Mouse (Mus musculus) brain, embryonic 14.5 days (tissue): ENCODE data around the gene Polrmt. TPM values are rescaled to one million over a fixed set of nuclear protein-coding genes. Genes with fewer than 3 reads are reported as not detected.
A peak's percentile ranks its signal among the peaks of the same experiment; 100 is the strongest.

Experiments
- DNase-seq: peaks from one replicate; pipeline ENCODE4 v3.0.0-alpha.2; 2011; ENCODE audit warnings: low read depth
- CTCF ChIP-seq: fragments of 200-500 bp; IDR thresholded peaks from 2 replicates; pipeline ENCODE4 v1.5.1; 2012; ENCODE audit warnings: inconsistent platforms, mild to moderate bottlenecking, moderate library complexity, borderline replicate concordance; ENCODE audit not compliant: insufficient read depth, insufficient read length; ENCODE audit errors: extremely low read depth
- POLR2A ChIP-seq: fragments of 200-500 bp; IDR thresholded peaks from 2 replicates; pipeline ENCODE4 v1.6.1; 2012; ENCODE audit warnings: mild to moderate bottlenecking, inconsistent platforms, borderline replicate concordance; ENCODE audit not compliant: poor library complexity, insufficient read depth, insufficient read length, severe bottlenecking; ENCODE audit errors: extremely low read depth
- polyA plus RNA-seq: library from polyadenylated mRNA; depleted of rRNA; stranded (reverse); fragments of >200 nt; gene quantifications from 2 replicates; pipeline ENCODE4 v1.2.3, GENCODE M21; 2012

Polrmt gene
- polyA plus RNA-seq, 1 experiment = 63.0 TPM

DNA sequence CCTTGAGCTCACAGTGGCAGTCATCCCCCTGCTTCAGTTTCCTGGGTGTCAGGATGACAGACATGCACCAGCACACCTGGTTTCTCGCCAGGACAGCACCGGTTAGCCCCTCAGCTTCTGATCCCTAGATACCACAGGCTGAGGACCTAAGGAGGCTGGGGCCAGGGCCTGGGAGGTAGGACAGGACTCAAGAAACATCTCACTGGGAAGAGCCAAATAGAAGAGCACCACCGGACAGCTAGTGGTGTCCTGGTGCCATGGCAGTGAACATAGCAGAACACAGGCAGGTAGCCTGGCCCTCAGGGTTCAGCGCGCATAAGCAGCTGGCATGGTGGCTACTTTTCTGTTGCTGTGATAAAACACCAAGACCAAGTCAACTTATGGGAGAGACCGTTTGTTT, 47.9 kb downstream of the Polrmt start:
- no peak for DNase-seq
- TF ChIP-seq CTCF = no peak
- TF ChIP-seq POLR2A = no peak

DNA sequence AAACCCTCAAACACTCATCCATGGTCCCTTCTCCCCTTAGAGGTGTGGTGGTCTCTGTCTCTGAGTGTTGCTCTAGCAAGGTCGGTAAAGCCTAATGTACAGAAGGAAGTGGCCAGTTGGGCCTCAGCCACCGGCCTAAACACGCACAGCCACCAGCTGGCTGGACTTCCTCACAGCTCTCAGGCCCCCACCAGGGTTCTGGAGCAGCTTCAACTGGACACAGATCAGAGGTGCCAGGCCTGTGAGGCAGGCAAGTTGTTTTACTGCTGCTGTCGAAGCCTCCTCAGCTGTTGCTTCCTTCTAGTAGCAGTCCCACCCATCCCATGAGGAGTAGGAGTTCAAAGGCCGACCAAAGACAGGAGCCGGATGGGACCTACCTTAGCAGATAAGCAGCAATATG, 48.5 kb downstream of the Polrmt start:
- no peak for DNase-seq
- no peak for TF ChIP-seq CTCF
- no peak for TF ChIP-seq POLR2A

DNA sequence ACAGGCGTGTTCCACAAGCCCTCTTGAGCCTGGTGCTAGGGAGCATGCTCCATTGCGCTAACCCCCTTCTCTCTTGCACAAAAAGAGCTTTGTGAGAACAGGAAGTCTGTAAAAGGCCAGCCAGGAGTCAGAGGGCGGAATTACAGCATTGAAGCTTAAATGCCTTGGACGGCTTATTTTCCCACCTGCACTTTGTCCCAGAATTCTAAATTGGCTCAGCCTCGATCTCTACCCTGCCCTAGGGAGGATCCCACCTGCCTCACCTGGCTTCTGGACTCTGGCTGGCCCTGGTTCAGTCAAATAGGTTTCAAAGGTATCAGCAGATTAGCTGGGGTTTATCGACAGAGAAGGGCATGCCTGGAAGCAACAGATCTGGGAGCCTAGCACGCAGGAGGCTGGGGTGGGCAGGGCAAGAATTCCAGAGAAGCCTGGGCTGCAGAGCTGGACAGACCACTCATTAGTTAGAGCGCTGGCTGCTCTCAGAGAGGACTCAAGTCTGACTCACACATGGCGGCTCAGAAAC, 50.2 kb downstream of the Polrmt start:
- no peak for DNase-seq
- TF ChIP-seq CTCF (no peak), POLR2A (no peak)

DNA sequence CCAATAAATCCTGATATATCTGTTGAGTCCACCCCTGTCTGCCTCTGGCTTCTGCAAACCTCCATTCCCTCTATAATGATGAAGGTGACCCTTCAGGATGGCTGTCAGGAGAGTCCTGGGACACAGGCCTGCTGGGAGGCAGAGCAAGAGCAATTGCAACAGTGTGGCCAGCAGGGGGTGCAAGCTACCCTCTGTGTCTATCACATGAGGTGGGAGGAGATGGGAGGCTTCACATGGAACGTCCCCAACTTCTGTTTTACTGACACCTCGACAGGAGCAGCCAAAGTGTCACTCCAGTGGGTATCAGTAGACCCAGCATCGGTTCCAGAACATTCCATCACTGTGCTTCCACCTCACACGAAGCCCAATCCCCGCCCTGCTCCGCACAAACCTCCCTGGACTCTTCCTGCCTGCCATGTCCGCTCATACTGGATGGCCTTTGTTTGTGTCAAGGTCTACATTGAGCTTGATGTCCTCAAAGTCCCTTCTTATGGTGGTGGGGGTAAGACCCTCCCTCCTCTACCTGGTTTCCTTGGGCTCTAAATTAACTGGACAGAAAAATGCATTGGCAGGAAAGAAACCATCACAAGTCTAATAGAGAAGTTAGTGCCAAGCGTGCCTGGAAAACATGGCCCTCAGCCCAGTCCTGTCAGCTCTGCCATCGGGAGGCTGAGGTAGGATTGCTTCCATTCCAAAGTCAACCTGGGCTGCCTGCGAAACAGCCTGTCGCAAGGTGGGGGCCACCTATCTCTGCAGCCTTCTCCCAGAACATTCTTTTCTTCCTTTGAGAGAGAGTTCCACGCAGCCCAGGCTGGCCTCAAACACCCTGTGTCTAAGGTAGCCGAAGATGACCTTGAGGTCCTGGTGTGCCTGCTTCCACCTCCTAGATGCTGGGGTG, 50.9 kb downstream of the Polrmt start:
- DNase-seq = peak; percentile 78

DNA sequence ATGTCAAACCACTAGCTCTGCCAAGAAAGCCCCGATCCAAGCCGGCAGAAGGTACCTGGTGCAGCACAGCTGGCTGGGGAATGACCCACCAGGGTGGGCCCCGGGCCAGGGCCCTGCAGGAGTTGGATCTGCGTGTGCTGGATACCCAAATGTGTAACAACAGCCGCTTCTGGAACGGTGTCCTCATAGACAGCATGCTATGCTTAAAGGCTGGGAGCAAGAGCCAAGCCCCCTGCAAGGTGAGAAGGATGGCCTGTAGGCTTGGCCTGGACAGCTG, 52.1 kb downstream of the Polrmt start:
- TF ChIP-seq CTCF (no peak), POLR2A (no peak)
- no peak for DNase-seq

More for the DNA sequence above, 50.9 kb downstream of the Polrmt start:
- TF ChIP-seq CTCF = peak; percentile 83
- no peak for TF ChIP-seq POLR2A

DNA sequence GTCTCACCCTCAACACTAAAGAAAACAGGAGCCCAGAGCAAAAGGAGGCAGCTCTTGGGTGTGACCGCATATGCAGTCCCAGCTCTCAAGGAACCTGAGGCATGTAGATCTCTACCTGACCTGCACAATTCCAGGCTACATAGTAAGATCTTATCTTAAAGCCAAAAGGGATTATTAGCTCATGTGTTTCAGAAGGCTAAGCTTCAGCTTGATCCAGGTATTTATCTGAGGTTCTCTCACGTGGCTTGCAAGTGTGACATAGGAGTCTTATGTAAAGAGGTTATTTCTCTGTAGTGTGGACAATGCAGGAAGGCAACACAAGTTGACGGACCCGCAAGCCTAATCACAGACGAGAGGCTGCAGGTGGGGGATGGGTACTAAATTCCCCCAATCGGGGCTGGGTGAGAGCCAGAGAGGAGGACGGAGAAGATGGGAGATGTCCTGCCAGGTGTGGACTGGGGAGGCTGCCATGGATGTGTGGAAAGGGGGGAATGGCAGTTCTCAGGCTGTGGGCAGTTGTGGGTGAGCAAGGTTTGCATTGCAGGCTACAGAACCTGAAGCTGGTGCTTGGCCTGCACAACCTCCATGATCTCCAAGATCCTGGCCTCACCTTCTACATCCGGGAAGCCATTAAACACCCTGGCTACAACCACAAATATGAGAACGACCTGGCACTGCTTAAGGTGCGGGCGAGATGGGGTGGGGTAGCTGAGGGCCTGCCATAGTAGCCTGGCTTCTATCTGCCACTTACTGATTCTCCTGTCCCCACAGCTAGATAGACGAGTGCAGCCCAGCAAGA, 52.6 kb downstream of the Polrmt start:
- no peak for TF ChIP-seq CTCF
- TF ChIP-seq POLR2A = no peak
- DNase-seq = no peak

DNA sequence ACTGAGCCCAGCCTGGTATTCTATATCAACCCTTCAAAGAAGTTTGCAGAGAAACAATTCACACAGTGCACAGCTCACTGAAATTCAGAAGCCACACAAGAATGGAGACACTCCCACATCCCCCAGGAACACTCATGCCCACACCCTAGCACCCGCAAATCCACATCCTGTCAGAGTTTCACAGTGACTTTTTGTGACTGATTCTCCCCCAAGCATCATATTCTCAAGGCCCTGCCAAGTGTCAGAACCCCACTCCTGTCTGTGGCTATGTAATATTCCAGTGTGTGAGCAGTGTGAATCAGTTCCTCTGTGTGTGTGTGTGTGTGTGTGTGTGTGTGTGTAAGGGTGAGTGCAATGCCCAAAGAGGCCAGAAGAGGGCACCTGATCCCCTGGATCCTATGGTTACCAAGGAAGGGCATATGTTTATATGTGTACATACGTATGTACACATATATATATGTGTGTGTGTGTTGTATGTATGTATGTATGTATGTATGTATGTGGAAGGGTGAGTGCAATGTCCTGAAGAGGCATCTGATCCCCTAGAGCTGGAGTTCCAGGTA, 54.3 kb downstream of the Polrmt start:
- no peak for DNase-seq
- TF ChIP-seq POLR2A (no peak), CTCF (no peak)

DNA sequence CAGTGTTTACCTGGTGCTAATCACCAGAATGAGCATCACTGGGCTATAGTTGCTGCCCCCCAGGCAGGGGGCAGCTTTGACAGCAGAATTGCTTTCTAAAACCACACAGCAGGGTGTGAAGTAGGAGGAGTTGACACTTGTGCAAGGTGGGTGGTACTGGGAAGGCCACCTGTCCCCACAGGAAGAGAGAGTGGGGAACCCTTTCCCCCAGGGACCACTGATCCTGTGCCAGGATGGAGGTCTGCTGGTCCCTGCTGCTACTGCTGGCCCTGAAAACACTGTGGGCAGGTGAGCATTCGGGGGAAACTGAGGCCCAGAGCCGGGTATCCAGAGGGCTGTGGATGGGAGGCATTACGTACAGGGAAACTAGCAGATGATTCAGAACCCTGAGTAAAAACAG, 57.2 kb downstream of the Polrmt start:
- TF ChIP-seq CTCF (no peak), POLR2A (no peak)
- no peak for DNase-seq

DNA sequence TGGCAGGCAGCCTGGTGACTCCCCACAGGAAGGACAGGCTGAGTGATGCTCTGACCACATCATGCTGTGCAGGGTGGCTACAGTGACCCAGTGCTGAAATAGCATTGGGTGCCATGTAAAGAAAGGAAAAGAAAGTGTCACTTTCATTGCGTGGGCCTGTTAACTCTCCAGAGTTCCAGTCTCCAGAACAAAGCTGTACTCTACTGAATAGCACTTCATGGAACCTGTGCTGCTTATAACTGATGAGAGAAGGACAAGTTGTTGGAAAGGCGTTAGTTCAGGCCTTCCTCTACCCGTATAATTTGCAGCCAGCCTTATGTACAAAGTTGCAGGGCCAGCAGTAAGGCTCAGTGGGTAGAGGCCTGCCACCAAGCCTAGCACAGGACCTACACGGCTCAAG, 57.7 kb downstream of the Polrmt start, which contains the start of gene Gzmm:
Gene Gzmm (plus strand): TSS at position 301 of the 400 bp plus-strand sequence.
- DNase-seq = no peak
- TF ChIP-seq POLR2A = no peak
- no peak for TF ChIP-seq CTCF

DNA sequence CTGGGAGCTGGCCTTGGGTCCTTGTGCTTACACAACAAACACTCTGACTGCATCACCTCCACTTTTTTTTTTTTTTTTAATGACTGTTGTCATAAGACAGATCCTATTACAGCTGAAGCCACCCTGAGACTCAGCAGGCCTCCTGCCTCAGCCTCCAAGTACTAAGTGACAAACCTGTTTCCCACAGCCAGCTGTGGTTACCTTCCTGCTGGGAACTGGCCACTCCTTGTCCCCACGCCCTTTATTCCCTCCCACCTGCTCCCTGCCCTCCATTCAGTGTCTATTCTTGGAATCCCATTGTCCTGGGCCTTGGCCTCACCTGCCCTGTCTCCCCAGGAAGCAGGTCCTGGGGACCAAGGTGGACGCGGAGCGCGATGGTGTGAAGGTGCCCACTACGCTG, 58.9 kb downstream of the Polrmt start:
- TF ChIP-seq CTCF = no peak
- no peak for TF ChIP-seq POLR2A

DNA sequence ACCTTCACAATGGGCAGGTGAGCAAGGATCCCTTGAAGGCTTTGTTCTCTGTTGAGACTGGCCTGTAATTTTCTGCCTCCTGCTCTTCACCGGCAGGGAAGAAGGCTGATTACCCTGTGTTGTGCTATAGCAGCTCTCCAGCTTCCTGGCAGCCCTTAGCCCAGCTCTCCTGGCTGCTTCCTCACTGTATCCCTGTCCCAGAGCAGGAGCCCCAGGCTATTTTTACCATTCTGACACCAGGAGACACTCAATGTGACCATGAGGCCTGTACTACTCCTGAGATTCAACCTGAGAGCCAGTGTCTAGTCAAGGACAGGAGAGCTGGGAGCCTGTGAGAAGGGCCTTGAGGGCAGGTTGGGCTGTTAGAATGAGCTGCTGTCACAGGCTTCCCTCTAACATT, 59.7 kb downstream of the Polrmt start:
- no peak for TF ChIP-seq CTCF
- no peak for DNase-seq

More for the DNA sequence above, 58.9 kb downstream of the Polrmt start:
- DNase-seq = no peak
